Comparison of ENCODE assay signal across 8 mouse cellular contexts in the genomic region with DNA sequence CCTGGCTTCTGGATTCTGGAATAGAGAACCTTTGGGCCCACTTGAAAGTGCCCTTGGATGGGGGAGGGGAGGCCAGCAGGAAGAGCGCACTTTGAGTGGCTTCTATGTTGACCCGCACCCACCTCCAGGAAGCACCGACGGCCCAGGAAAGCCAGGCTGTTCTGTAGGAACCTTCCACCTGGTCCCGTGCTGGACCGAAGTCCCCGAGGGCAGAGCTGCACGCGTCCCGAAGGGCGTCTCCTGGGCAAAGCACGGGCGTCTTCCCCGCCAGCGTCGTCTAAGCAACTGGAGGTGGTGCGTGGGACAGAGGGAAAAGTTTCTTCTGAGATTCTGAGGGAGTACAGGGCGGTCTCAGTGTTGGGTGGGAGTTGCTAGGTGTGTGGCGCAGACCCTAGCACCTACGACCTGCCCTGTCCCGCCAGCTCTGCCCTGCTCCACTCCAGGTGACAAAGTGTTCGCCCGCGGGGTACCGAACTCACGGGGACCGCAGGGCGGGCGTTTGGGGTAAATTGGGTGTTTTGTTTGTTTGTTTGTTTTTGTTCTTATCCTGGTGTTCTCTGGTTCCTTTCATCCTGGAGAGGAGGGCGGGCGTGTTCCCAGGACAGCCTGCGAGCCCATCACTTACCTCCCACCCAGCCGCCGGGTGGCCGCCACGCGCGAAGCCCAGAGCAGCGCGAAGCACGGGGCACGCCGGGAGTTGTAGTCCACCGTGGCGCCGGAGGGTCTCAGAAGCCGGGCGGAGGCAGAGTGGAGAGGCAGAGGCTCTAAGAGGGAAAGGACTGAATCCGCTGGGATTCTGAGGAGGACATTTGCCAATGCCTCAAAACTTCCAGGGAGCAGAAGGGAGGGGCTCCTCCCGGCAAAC. TPM values are rescaled to one million over a fixed set of nuclear protein-coding genes. Genes with fewer than 3 reads are reported as not detected.
DNase-seq lines count a peak whose midpoint lies in the region; ATAC-seq and TF ChIP-seq lines count a peak whose summit lies in the region.

Gene Samd13 (minus strand): TSS at position 782 of the 865 bp plus-strand sequence.

- H3K9me3 ChIP-seq in ES-E14 (ENCODE audit: control insufficient read depth, insufficient read depth, low read depth, low read length) = no peaks in the 10 kb centered on the region

- H3K36me3 ChIP-seq in ES-E14 (ENCODE audit: control insufficient read depth, insufficient read depth, low read length, poor library complexity, severe bottlenecking) = no peaks in the 10 kb centered on the region

- peak within 1 kb of the TSS; percentile 57 for H3K9ac ChIP-seq in ES-E14 (ENCODE audit: insufficient read depth, low read depth, low read length, poor library complexity, severe bottlenecking)

- peak; percentile 8 to 34; a peak in 1 of 4 replicates for ATAC-seq in hematopoietic stem cell, adult 5-6 weeks (replicated peaks in 1 of 2; ENCODE audit: insufficient read depth in 1 of 2, low FRiP score in 2 of 2, low TSS enrichment in 1 of 2, low read depth in 1 of 2, poor library complexity in 2 of 2, severe bottlenecking in 2 of 2)

- no peak within 1 kb of the TSS for H3K27ac ChIP-seq in ES-E14 (ENCODE audit: insufficient read depth, low read depth, low read length, poor library complexity, severe bottlenecking)

- H3K4me3 ChIP-seq in ES-E14 (ENCODE audit: insufficient read depth in 1 of 2, low read depth in 1 of 2, low read length in 2 of 2, poor library complexity in 1 of 2, severe bottlenecking in 1 of 2) = peak within 1 kb of the TSS; percentile 58 to 78

- peak; percentile 29 for DNase-seq in ES-E14 (ENCODE audit: low read depth, low spot score)
- DNase-seq in brain, adult 2 months (ENCODE audit: low read depth, low spot score) = peak; percentile 37
- peak; percentile 58 for DNase-seq in forelimb bud, embryonic 11.5 days (ENCODE audit: low read depth, low spot score)
- peak; percentile 72 to 74 for DNase-seq in layer of hippocampus, postnatal 10 days (ENCODE audit: low spot score in 2 of 2)
- peak; percentile 4 for DNase-seq in lung, postnatal 25 days (ENCODE audit: low spot score)
- DNase-seq in retina, postnatal 1 day = peak; percentile 82
- peak; percentile 54 for DNase-seq in urinary bladder, postnatal 25 days (ENCODE audit: low spot score)

- in situ Hi-C loops in ES-E14 (cut with MboI; ENCODE audit: low sequenced_read_pairs in 2 of 2, unreplicated experiment in 2 of 2) = no loop called here

- H3K4me1 ChIP-seq in ES-E14 (ENCODE audit: control insufficient read depth in 2 of 2, insufficient read depth in 2 of 2, low read length in 2 of 2, poor library complexity in 1 of 2) = no peaks in the 10 kb centered on the region

TF ChIP-seq in ES-E14, 5 proteins besides CTCF, POLR2A, EP300 and RAD21:
- TF ChIP-seq MAFK (IDR thresholded peaks at IDR 0.05; ENCODE audit: insufficient read depth, low read depth, low read length) = no peak
- peak; percentile 45; the same call in 1 of the 2 replicates for TF ChIP-seq CHD2 (IDR thresholded peaks at IDR 0.05; ENCODE audit: low read depth, low read length)
- no peak for TF ChIP-seq ZNF384 (IDR thresholded peaks at IDR 0.05; ENCODE audit: low read depth, low read length)
- peak; percentile 89 for TF ChIP-seq HCFC1 (IDR thresholded peaks at IDR 0.05; ENCODE audit: borderline replicate concordance, insufficient read depth, low read length)
- no peak for TF ChIP-seq ZC3H11A (IDR thresholded peaks at IDR 0.05; ENCODE audit: borderline replicate concordance, low read depth, low read length)
TF ChIP-seq in ES-E14: peak in this region for 2.

RNA-seq across cellular contexts. Expression of gene Samd13, which starts in this region (rescaled TPM):
- total RNA-seq in ES-E14 (2012; rRNA removed) = 0.45 TPM in 1 of 2 replicates, not detected in the other
- 3.2 and 5.0 TPM in 2 replicates for total RNA-seq in hematopoietic stem cell, adult 5-6 weeks (2017)
- under 1 TPM; 0.83 to 0.94 TPM for total RNA-seq in layer of hippocampus, postnatal 10 days (2021)

Comparison
In these comparisons a context has a peak if more than half of its experiments do, and no peak if none do; other contexts are left out.
1. Peak in DNase-seq, H3K4me3 ChIP-seq and H3K9ac ChIP-seq in ES-E14; RNA of the gene not detected or under 1 TPM.
2. Peak in DNase-seq in layer of hippocampus, postnatal 10 days; RNA of the gene not detected or under 1 TPM.
3. DNase-seq: peak in every context shown above with its lines; median percentile 82 in retina, postnatal 1 day; 73 in layer of hippocampus, postnatal 10 days; 58 in forelimb bud, embryonic 11.5 days; 54 in urinary bladder, postnatal 25 days; 37 in brain, adult 2 months; 29 in ES-E14; 4 in lung, postnatal 25 days.